21 mouse cellular contexts compared by ENCODE assay signal in the genomic region with DNA sequence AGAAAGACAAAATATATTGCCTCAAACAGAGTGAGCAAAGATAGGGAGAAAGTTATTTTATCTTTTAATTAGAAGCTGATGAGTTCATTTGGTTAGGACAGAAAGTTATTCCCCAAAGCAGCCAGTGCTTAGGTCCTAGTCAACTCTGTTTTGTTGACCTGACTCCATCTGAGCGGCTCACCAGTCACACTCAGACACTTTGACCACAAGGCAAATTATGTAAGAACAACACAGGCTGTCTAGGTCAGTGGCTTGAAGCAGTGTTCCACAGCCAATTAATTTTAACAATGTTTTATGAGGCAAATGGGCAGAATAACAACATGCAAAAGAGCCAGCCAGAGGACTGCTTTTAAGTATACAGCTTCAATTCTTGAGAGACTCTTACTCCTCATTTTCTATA.
A peak's percentile ranks its signal among the peaks of the same experiment; 100 is the strongest.
DNase-seq lines count a peak whose midpoint lies in the region; ATAC-seq and TF ChIP-seq lines count a peak whose summit lies in the region.
"Had no signal": no experiment of that assay in that cellular context is flagged by ENCODE, and none has a peak within 500 bp of the region (broad histone marks: within the 10 kb centered on the region; RNA-seq: fewer than 3 reads in every experiment).

No protein-coding gene starts in this region.

- H3K4me1 ChIP-seq in kidney, embryonic 14.5 days (ENCODE audit: control insufficient read depth, insufficient read depth, low read length): no peaks in the 10 kb centered on the region
- no peaks in the 10 kb centered on the region for H3K4me1 ChIP-seq in hindbrain, embryonic 16.5 days (ENCODE audit: control insufficient read depth, insufficient read depth, low read depth, low read length)
- H3K4me1 ChIP-seq: embryonic facial prominence, embryonic 13.5 days; forebrain, embryonic 12.5 days; heart, embryonic 13.5 days; hindbrain, embryonic 12.5 days had no signal

- H3K9me3 ChIP-seq in kidney, embryonic 14.5 days (ENCODE audit: control insufficient read depth, low read length): no peaks in the 10 kb centered on the region
- H3K9me3 ChIP-seq in hindbrain, embryonic 16.5 days (ENCODE audit: control insufficient read depth, low read length): peaks cover 2% of the 10 kb centered on the region; the same call in 1 of the 2 replicates
- H3K9me3 ChIP-seq: embryonic facial prominence, embryonic 13.5 days; forebrain, embryonic 12.5 days; G1E; heart, embryonic 13.5 days; hindbrain, embryonic 12.5 days had no signal

- in situ Hi-C loops in Patski (cut with MboI; ENCODE audit: low pct_unique_long_range_greater_than_20kb): no loop called here

- WGBS in kidney, embryonic 14.5 days: 17% methylated on average over 1 of the region's 1 CpGs
- WGBS in hindbrain, embryonic 16.5 days: 71% methylated on average over 1 of the region's 1 CpGs

- H3K27me3 ChIP-seq in Patski: no peaks in the 10 kb centered on the region
- no peaks in the 10 kb centered on the region for H3K27me3 ChIP-seq in kidney, embryonic 14.5 days (ENCODE audit: control insufficient read depth, insufficient read depth, low read length)
- H3K27me3 ChIP-seq in hindbrain, embryonic 16.5 days (replicated peaks; ENCODE audit: control insufficient read depth, insufficient read depth, low read length): no peaks in the 10 kb centered on the region
- H3K27me3 ChIP-seq: embryonic facial prominence, embryonic 13.5 days; forebrain, embryonic 12.5 days; heart, embryonic 13.5 days; hindbrain, embryonic 12.5 days had no signal

- no peak overlapping the region for H3K4me3 ChIP-seq in kidney, embryonic 14.5 days (ENCODE audit: low read length)
- no peak overlapping the region for H3K4me3 ChIP-seq in hindbrain, embryonic 16.5 days (ENCODE audit: low read length)
- H3K4me3 ChIP-seq: embryonic facial prominence, embryonic 13.5 days; forebrain, embryonic 12.5 days; heart, embryonic 13.5 days; hindbrain, embryonic 12.5 days had no signal

- peak; percentile 78 for ATAC-seq in Patski
- ATAC-seq in kidney, embryonic 14.5 days (ENCODE audit: low FRiP score, low TSS enrichment): peak; percentile 62; the same call in 1 of the 2 replicates
- ATAC-seq in CD4-positive, CD25-positive, alpha-beta regulatory T cell, adult 4 months: no peak
- ATAC-seq in hindbrain, embryonic 16.5 days: no peak
- ATAC-seq: forebrain, postnatal 0 days; hindbrain, postnatal 0 days had no signal

- H3K27ac ChIP-seq in kidney, embryonic 14.5 days (ENCODE audit: low read depth, low read length): no peak overlapping the region
- H3K27ac ChIP-seq in hindbrain, embryonic 16.5 days (ENCODE audit: low read depth, low read length): no peak overlapping the region
- H3K27ac ChIP-seq: embryonic facial prominence, embryonic 13.5 days; forebrain, embryonic 12.5 days; heart, embryonic 13.5 days; hindbrain, embryonic 12.5 days; hindbrain, postnatal 0 days had no signal

- no peak overlapping the region for H3K4me2 ChIP-seq in kidney, embryonic 14.5 days (replicated peaks; ENCODE audit: low read depth, low read length)
- H3K4me2 ChIP-seq in hindbrain, embryonic 16.5 days (ENCODE audit: low read length): no peak overlapping the region
- H3K4me2 ChIP-seq: embryonic facial prominence, embryonic 13.5 days; forebrain, embryonic 12.5 days; heart, embryonic 13.5 days; hindbrain, embryonic 12.5 days had no signal

- POLR2A ChIA-PET in Patski (lab: Charles Lee): no interaction called here

- no peak for TF ChIP-seq CTCF in Patski (IDR thresholded peaks at IDR 0.05)

- peak; percentile 34 for DNase-seq in Patski (ENCODE audit: low read depth, low spot score)
- DNase-seq in kidney, adult 18-20 months: peak; percentile 4
- peak; percentile 41 for DNase-seq in kidney, postnatal 14 days
- no peak for DNase-seq in testis, postnatal 10 days (ENCODE audit: low spot score)
- DNase-seq in adrenal gland, adult 8-10 months: no peak
- DNase-seq: adrenal gland, adult 2 months; cerebellum, adult 18-20 months; cerebellum, adult 9-11 months; cerebellum, postnatal 36 days; forebrain, postnatal 0 days; gastrocnemius, postnatal 14 days; heart, postnatal 36 days had no signal

- CTCF ChIA-PET in Patski (lab: Charles Lee): no interaction called here

- no peak overlapping the region for H3K9ac ChIP-seq in kidney, embryonic 14.5 days (ENCODE audit: low read depth, low read length)
- H3K9ac ChIP-seq in hindbrain, embryonic 16.5 days (ENCODE audit: low read depth, low read length): no peak overlapping the region
- H3K9ac ChIP-seq: embryonic facial prominence, embryonic 13.5 days; forebrain, embryonic 12.5 days; forebrain, postnatal 0 days; heart, embryonic 13.5 days; hindbrain, embryonic 12.5 days had no signal

- no peaks in the 10 kb centered on the region for H3K36me3 ChIP-seq in kidney, embryonic 14.5 days (ENCODE audit: control insufficient read depth, insufficient read depth, low read length)
- H3K36me3 ChIP-seq in hindbrain, embryonic 16.5 days (ENCODE audit: control insufficient read depth, insufficient read depth, low read length): no peaks in the 10 kb centered on the region
- H3K36me3 ChIP-seq: embryonic facial prominence, embryonic 13.5 days; forebrain, embryonic 12.5 days; G1E; hindbrain, embryonic 12.5 days had no signal

Comparison
In these comparisons a context has a peak if more than half of its experiments do, and no peak if none do; other contexts are left out.
1. ATAC-seq: peak in Patski (single experiment) and kidney, embryonic 14.5 days (single experiment); none in CD4-positive, CD25-positive, alpha-beta regulatory T cell, adult 4 months (single experiment) and hindbrain, embryonic 16.5 days (single experiment).
2. DNase-seq: peak in Patski (single experiment), kidney, adult 18-20 months (single experiment) and kidney, postnatal 14 days (single experiment); none in testis, postnatal 10 days (single experiment) and adrenal gland, adult 8-10 months (single experiment).